Mouse (Mus musculus) MEL (cell line): ENCODE results near the gene Lypd4.
A peak's percentile ranks its signal among the peaks of the same experiment; 100 is the strongest.

Source experiments
- BHLHE40 ChIP-seq: IDR thresholded peaks from 2 replicates; pipeline ENCODE4 v1.6.1; 2012; ENCODE audit warnings: low read depth, mild to moderate bottlenecking, inconsistent platforms, low read length, improper control_type of control experiment, borderline replicate concordance
- CHD1 ChIP-seq: IDR thresholded peaks from 2 replicates; pipeline ENCODE4 v1.6.1; 2012; ENCODE audit warnings: low read depth, mild to moderate bottlenecking, inconsistent platforms, low read length, improper control_type of control experiment
- CTCF ChIP-seq, 3 experiments: IDR thresholded peaks in 2 of 3; conservative IDR thresholded peaks in 1 of 3; 2 replicates each; pipeline ENCODE4 v1.5.1; 2011 to 2012; ENCODE audit warnings: low read length in 3 of 3, low read depth in 2 of 3, mild to moderate bottlenecking in 2 of 3, improper control_type of control experiment in 1 of 3, inconsistent platforms in 1 of 3, mixed read lengths in 1 of 3, moderate library complexity in 1 of 3; ENCODE audit not compliant: control insufficient read depth in 1 of 3, insufficient read depth in 1 of 3, poor library complexity in 1 of 3, severe bottlenecking in 1 of 3
- EP300 ChIP-seq, 2 experiments: IDR thresholded peaks; 2 replicates each; pipeline ENCODE4 v1.6.1; 2011; ENCODE audit warnings: improper control_type of control experiment in 2 of 2, low read length in 2 of 2, low read depth in 1 of 2, mild to moderate bottlenecking in 1 of 2
- MYC ChIP-seq: IDR thresholded peaks from 2 replicates; pipeline ENCODE4 v1.6.1; 2011; ENCODE audit warnings: low read depth, mild to moderate bottlenecking, low read length, improper control_type of control experiment, moderate library complexity
- NRF1 ChIP-seq: IDR thresholded peaks from 2 replicates; pipeline ENCODE4 v1.6.1; 2014; ENCODE audit warnings: low read depth, mild to moderate bottlenecking, inconsistent platforms, low read length, improper control_type of control experiment, moderate library complexity; ENCODE audit not compliant: poor library complexity, insufficient read depth, severe bottlenecking
- POLR2A ChIP-seq, 2 experiments: IDR thresholded peaks; 2 replicates each; pipeline ENCODE4 v1.6.1; 2011 to 2012; ENCODE audit warnings: low read length in 2 of 2, mild to moderate bottlenecking in 2 of 2, control low read depth in 1 of 2, improper control_type of control experiment in 1 of 2, low read depth in 1 of 2, moderate library complexity in 1 of 2; ENCODE audit not compliant: control insufficient read depth in 1 of 2, insufficient read depth in 1 of 2, poor library complexity in 1 of 2
- POLR2AphosphoS2 ChIP-seq: IDR thresholded peaks from 2 replicates; pipeline ENCODE4 v1.6.1; 2011; ENCODE audit warnings: low read length, improper control_type of control experiment
- SMC3 ChIP-seq: IDR thresholded peaks from 2 replicates; pipeline ENCODE4 v1.6.1; 2011; ENCODE audit warnings: low read depth, low read length, improper control_type of control experiment
- UBTF ChIP-seq: IDR thresholded peaks from 2 replicates; pipeline ENCODE4 v1.6.1; 2012; ENCODE audit warnings: low read depth, mild to moderate bottlenecking, inconsistent platforms, low read length, improper control_type of control experiment, moderate library complexity, borderline replicate concordance; ENCODE audit not compliant: insufficient read depth
- USF1 ChIP-seq: IDR thresholded peaks from 2 replicates; pipeline ENCODE4 v1.6.1; 2014; ENCODE audit warnings: low read depth, mild to moderate bottlenecking, inconsistent platforms, low read length, improper control_type of control experiment, moderate library complexity
- USF2 ChIP-seq, 2 experiments: IDR thresholded peaks; 2 replicates each; pipeline ENCODE4 v1.6.1; 2011 to 2012; ENCODE audit warnings: improper control_type of control experiment in 2 of 2, low read length in 2 of 2, borderline replicate concordance in 1 of 2, inconsistent platforms in 1 of 2, low read depth in 1 of 2, mild to moderate bottlenecking in 1 of 2; ENCODE audit not compliant: insufficient read depth in 1 of 2
- ZC3H11A ChIP-seq: IDR thresholded peaks from 2 replicates; pipeline ENCODE4 v1.6.1; 2012; ENCODE audit warnings: low read depth, mild to moderate bottlenecking, inconsistent platforms, low read length, improper control_type of control experiment
- ZNF384 ChIP-seq: IDR thresholded peaks from 2 replicates; pipeline ENCODE4 v1.6.1; 2012; ENCODE audit warnings: low read depth, mild to moderate bottlenecking, inconsistent platforms, low read length, improper control_type of control experiment

GRCm38 (mm10) chr7:24851596-24852325 lies 18.0 kb downstream of the Lypd4 start:
- TF ChIP-seq CTCF (IDR thresholded peaks at IDR 0.05 in 2 of 3, conservative IDR thresholded peaks at IDR 0.05 in 1 of 3; ENCODE audit: control insufficient read depth in 1 of 3, insufficient read depth in 1 of 3, low read depth in 2 of 3, low read length in 3 of 3, poor library complexity in 1 of 3, severe bottlenecking in 1 of 3) (no peak), EP300 (IDR thresholded peaks at IDR 0.05; ENCODE audit: low read depth in 1 of 2, low read length in 2 of 2) (no peak), NRF1 (no peak), CHD1 (no peak), USF2 (IDR thresholded peaks at IDR 0.05; ENCODE audit: borderline replicate concordance in 1 of 2, insufficient read depth in 1 of 2, low read depth in 1 of 2, low read length in 2 of 2) (no peak), POLR2AphosphoS2 (no peak), POLR2A (IDR thresholded peaks at IDR 0.05; ENCODE audit: control insufficient read depth in 1 of 2, insufficient read depth in 1 of 2, low read depth in 1 of 2, low read length in 2 of 2, poor library complexity in 1 of 2) (no peak), MYC (no peak), SMC3 (no peak), UBTF (no peak), BHLHE40 (no peak), ZC3H11A (no peak), ZNF384 (no peak), USF1 (peak; percentile 49; the same call in 1 of the 2 replicates)
